Mouse (Mus musculus): ENCODE measurements around the gene Hsd17b13.
"Not testable (repeated sequence)": the region's sequence is repeated elsewhere in the genome, so short reads cannot be mapped to it uniquely, and the experiment has no call there.

Gene Hsd17b13

GRCm38 (mm10) chr5:103977297-103977696, at the start of gene Hsd17b13:
Hsd17b13 (minus strand) TSS chr5:103977410.
- DNase-seq (ENCODE audit: low spot score), result no peak

- no peak for DNase-seq (ENCODE audit: low spot score)
Measured at GRCm38 (mm10) chr5:104025245-104025854, 48.1 kb upstream of the Hsd17b13 start.

DNA sequence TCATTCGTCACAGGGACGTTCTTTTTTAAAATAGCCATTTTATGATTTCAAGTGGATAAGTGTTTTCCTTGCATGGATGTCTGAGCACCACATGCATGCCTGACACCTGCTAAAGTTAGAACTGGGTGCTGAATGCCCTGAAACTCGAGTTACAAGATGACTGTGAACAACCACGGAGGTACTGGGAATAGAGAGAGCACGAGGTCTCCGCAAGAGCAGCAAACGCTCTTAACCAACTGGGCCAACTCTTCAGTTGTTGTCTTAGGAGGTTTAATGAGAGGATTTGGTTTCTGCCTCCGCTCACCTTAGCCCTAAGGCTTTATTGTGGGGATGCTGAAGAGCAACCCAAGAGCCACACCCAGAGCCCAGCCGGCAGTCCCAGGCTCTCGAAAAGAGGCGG, 47.6 kb upstream of the Hsd17b13 start:
- no peak for DNase-seq (ENCODE audit: low spot score)

- DNase-seq (ENCODE audit: low spot score), result not testable (repeated sequence)
Measured at GRCm38 (mm10) chr5:104024193-104024592, 47.0 kb upstream of the Hsd17b13 start.

- no peak for DNase-seq (ENCODE audit: low spot score)
Measured at GRCm38 (mm10) chr5:104023289-104024020, 46.2 kb upstream of the Hsd17b13 start.

GRCm38 (mm10) chr5:104022558-104022957, 45.3 kb upstream of the Hsd17b13 start:
- DNase-seq (ENCODE audit: low spot score), result no peak

DNA sequence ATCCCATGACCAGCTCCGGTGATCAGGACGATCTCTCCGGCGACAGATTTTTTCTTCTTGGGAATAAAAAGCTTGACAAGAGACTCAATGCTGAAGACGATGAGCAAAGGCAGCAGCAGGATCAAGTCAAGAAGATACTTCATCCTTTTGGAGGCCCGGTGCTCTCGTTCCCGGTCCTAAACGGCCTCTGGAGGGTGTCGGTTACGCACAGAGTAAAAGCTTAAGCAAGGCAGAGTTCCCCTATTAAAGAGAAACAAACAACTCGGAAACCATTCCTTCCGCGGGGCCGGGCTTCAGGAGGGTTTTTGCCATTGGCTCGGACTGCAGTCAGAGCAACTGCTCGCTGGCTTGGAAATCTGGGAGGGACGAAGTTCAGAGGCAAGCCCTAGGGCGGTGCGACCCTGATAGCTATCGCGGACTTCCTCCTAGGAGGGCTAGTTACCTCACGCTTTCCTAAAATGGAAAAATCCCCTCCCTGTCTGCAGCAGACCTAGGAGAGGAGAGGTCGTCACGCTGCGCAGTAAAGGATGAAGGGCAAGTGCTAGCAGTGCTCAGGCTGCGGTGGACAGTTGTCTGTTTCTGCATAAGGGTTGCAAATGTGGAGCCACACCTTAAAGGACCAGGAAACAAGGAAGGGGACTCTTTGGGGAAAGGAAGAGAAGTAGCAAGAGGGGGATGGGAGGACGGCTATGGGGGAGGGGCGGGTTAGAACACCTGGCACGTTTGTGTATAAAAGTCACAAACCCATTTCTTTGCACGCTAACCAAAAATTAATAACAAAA, 44.6 kb upstream of the Hsd17b13 start, which contains the start of gene Hsd17b11:
Gene Hsd17b11 (minus strand): TSS at position 323 of the 782 bp plus-strand sequence.
- DNase-seq (ENCODE audit: low spot score), result peak; percentile 69

DNA sequence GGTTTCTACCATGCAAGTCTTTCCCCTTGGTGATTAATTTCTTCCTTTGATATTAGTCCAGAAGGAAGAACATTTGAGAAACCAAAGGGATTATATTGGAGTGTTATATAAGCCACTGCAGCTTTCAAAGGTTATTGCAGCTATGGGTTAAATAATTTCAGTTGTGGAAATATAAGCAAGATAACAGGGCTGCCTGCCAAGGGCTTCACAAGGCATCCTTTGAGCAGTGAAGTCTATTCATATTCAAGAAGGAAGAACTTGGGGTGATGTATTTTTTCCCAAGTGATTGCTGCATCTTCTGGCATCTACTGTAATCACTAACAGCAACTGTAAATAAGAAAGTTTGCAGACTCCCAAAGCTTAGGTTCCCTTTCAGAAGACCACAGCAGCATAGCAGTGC, 34.2 kb upstream of the Hsd17b13 start:
- no peak for DNase-seq (ENCODE audit: low spot score)

GRCm38 (mm10) chr5:104010261-104010660, 33.1 kb upstream of the Hsd17b13 start:
- DNase-seq (ENCODE audit: low spot score), result no peak

DNA sequence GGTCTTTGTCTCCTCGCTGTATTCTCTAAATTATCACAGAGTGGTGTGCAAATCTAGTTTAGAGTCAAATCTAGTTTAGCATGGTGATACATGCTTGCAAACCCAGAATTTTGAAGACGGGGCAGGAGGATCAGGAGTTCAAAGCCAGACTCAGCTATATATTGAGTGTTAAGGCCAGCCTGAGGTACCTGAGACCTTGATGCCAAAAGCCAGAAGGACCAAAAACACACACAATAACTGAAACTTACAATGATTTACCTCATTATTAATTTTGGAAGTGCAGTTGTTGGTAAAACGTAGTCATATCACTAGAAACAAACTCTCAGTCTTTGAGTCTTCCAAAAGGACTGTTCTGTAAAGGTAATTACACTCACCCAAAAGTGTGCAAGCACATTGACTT, 32.2 kb upstream of the Hsd17b13 start:
- DNase-seq (ENCODE audit: low spot score), result no peak

DNA sequence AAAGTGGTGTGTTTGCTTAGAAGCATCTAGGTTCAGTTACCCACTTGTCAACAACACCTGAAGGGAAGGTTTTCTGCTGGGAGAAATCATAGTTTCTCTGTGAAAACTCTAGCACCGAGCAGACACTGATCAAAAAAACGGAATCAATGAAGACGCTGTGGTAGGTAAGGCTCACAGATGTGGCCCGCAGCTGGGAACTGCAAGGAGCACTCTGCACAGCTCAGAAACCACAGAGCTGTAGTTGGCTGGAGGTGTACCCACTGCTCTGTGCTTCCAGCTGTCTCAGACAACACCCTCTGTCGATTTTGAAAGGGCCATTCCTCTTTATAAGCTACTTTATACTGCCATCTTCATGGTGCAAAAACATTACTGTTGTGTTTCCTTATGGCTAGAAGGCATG, 30.6 kb upstream of the Hsd17b13 start:
- no peak for DNase-seq (ENCODE audit: low spot score)

DNA sequence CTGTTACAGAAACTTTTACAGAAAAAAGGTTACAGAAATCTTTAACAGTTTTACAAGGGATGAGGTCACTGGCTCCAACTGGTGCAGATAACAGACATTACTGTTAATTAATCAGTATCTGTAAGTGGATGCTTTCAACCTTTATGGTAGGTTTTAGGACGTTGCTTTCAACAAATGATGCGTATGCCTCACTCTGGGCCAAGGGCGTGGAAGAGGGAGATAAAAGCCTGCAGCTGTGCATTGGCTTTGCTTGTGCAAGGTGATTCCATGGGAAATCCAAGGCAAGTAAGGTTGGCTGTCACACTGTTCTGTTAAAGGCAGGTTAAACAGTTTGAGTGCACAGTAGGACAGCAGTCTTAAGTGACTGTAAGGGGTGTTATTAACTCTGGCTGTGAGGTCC, 29.6 kb upstream of the Hsd17b13 start:
- DNase-seq (ENCODE audit: low spot score), result no peak

DNA sequence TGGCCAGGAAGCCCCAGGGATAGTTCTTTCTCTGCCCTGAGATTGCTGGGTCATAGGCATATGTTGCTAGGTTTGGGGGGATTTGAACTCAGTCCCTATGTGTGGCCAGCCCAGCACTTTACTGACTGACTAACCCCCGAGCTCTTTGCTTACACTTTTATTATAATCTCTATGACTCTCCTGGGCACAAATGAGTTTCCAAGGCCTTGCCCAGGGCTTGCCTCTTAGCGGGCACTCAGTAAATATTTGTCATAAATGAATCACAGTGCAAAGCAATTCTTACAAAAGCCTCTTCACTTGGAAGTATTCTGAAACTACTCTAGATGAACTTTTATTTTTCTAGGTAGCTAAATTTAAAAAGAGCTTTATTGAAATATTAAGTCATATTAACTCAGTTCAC, 26.7 kb upstream of the Hsd17b13 start:
- no peak for DNase-seq (ENCODE audit: low spot score)

DNA sequence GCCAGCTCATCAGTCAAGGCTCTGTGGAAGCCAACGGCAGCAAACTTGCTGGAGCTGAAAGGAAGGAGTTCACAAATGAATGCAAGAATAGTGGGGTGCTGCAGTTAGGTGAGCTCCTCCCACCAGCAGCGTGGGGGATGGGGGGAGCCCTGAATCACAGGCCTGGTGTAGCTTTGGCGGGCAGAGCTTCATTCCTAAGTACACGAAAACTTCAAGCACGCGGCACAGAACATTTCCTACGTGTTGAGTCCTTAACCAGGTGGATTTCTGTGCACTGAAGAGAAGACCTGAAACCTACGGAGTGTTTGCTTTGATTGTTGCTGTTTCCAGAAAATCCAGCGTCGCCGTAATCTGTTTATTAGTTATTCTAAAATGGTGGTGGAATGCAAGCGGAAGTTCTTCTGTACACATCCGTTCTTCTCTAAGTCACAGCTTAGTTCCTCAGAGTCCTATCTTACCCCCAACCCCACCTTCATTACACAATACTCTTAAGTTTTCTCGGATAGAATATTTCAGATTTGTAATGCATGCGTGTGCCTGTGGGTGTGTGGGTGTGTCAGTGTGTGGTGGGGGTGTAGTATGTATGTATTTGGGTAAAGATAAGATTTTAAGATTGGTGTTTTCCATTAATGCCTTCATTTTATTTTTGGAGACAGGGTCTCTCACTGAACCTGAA, 26.2 kb upstream of the Hsd17b13 start:
- no peak for DNase-seq (ENCODE audit: low spot score)

- no peak for DNase-seq (ENCODE audit: low spot score)
Measured at GRCm38 (mm10) chr5:104002549-104003255, 25.5 kb upstream of the Hsd17b13 start.

DNA sequence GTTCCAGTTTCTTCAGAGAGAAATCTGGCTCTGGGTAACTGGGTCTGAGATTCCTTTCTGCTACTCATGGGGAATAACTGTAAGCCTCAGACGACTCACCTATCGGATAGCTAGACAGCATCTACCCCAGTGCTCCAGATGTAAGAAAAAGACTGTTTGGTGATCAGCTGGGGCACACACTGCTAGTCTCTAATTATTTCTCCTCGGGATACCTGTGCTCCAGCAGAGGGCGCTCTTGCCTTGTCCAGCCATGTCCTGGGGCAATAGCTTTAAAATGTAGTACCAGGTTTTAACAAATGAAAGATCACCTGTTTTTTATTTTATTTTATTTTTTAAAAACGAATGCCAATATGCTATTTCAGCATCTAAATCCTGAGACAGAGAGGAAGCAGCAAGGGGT, 22.5 kb upstream of the Hsd17b13 start:
- DNase-seq (ENCODE audit: low spot score), result peak; percentile 67

- no peak for DNase-seq (ENCODE audit: low spot score)
Measured at GRCm38 (mm10) chr5:103998739-103999138, 21.5 kb upstream of the Hsd17b13 start.

DNA sequence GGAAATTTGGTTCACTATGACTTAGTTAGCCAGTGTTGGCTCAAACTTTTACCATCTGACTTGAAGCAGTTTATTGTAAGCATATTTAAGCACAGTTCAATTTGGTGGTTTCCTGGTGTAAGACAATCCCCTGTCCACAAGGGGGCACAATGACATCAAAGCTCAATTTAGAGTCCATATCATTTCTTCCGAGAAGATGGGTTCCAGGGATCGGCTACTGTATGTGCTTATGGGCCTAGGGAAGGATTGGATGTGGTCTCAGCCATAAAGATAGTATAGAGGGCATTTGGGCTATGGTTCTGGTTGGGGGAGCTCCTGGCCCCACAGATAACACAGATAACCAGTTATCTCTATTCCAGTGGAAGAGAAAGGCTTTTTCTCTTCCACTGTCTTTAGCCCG, 18.0 kb upstream of the Hsd17b13 start:
- no peak for DNase-seq (ENCODE audit: low spot score)

DNA sequence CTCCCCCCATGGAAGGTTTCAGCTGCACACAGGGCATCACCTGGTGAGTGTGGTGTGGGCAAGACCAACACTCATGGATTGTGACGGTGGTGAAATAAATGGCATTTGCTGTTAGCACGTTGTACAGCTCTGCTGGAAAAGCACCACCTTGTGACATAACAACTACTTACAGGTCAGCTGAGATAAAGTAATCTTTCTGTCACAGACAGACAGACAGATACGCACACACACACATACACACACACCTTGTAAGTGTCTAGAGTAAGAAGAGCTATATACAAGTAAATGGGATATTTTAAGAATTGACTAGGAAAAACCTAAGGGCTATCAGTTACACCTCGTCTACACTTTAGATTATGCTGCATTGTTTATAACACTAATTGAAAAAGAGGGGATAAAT, 17.5 kb upstream of the Hsd17b13 start:
- DNase-seq (ENCODE audit: low spot score), result no peak

DNA sequence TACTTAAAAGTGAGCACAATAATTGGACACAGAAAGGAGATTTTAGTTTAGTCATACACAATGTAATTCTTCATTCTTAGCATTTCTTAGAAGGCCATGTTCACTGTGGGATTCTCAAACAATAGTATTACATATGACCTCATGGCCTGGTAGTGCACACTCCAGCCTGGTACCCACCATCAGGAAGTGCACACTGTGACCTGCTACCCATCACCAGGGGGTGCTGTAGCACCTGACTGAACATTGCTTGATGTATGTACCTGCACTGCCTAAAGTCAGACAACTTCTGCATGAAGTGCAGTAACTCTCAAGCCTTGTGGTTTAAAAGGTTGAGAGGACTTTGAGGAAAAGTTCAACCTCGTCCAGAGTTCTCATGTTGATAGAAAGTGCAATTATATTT, 16.4 kb upstream of the Hsd17b13 start:
- DNase-seq (ENCODE audit: low spot score), result no peak

- no peak for DNase-seq (ENCODE audit: low spot score)
Measured at GRCm38 (mm10) chr5:103992831-103993230, 15.6 kb upstream of the Hsd17b13 start.
